Mouse (Mus musculus) forebrain, embryonic 12.5 days (tissue): ENCODE measurements around the gene Klk8. TPM values are rescaled to one million over a fixed set of nuclear protein-coding genes. Genes with fewer than 3 reads are reported as not detected.

Source experiments
- ATAC-seq: fragments of 200-750 bp; cut with Nextera tagmentation; 2 replicates; pipeline ENCODE4 v1.8.0; 2017; ENCODE audit warnings: moderate TSS enrichment; ENCODE audit not compliant: low FRiP score
- H3K27ac ChIP-seq: fragments of 300-500 bp; sonication (generic); 2 replicates; pipeline ENCODE4 v1.5.1; 2016; ENCODE audit warnings: mild to moderate bottlenecking
- H3K27me3 ChIP-seq: fragments of 300-500 bp; sonication (generic); 2 replicates; pipeline ENCODE4 v1.6.1; 2016; ENCODE audit warnings: mild to moderate bottlenecking
- H3K36me3 ChIP-seq: fragments of 300-500 bp; sonication (generic); replicated peaks from 2 replicates; pipeline ENCODE4 v1.6.1; 2016; ENCODE audit warnings: mild to moderate bottlenecking
- H3K4me1 ChIP-seq: fragments of 300-500 bp; sonication (generic); 2 replicates; pipeline ENCODE4 v1.6.1; 2016
- H3K4me2 ChIP-seq: fragments of 300-500 bp; sonication (generic); 2 replicates; pipeline ENCODE4 v1.6.1; 2016; ENCODE audit warnings: mild to moderate bottlenecking, moderate library complexity
- H3K4me3 ChIP-seq: fragments of 300-500 bp; sonication (generic); replicated peaks from 2 replicates; pipeline ENCODE4 v1.5.1; 2016; ENCODE audit warnings: mild to moderate bottlenecking
- H3K9ac ChIP-seq: fragments of 300-500 bp; sonication (generic); 2 replicates; pipeline ENCODE4 v1.6.1; 2016; ENCODE audit warnings: mild to moderate bottlenecking
- H3K9me3 ChIP-seq: fragments of 300-500 bp; sonication (generic); 2 replicates; pipeline ENCODE4 v1.6.1; 2016
- WGBS: fragments of 180-500 bp; shearing (Covaris S2); methylation state at CpG from one replicate; pipeline ENCODE4 v1.1.7; 2016; 5-methylcytosine and 5-hydroxymethylcytosine counted together
- polyA plus RNA-seq: library from polyadenylated mRNA; unstranded; fragments of >200 nt; fragmentation: Nextera tagmentation; extraction: Ambion mirVana; gene quantifications from 2 replicates; pipeline ENCODE4 v1.2.1, GENCODE M21; 2016

The Klk8 gene
- polyA plus RNA-seq, 1 experiment from 2014 or later = 5.3 TPM

- 0 out of 2 replicates have a peak, but pooled peaks have one; percentile 4 for ATAC-seq
- Histone ChIP-seq H3K36me3 (no peaks in the 10 kb centered on the region), H3K9ac (no peak overlapping the region), H3K9me3 (no peaks in the 10 kb centered on the region), H3K4me1 (peaks cover 14% of the 10 kb centered on the region), H3K4me2 (peak overlapping the region; percentile 79), H3K27me3 (peaks cover 49% of the 10 kb centered on the region), H3K27ac (no peak overlapping the region), H3K4me3 (peak overlapping the region; percentile 46)
- 39% methylated on average over 13 of the region's 13 CpGs for WGBS
Observed at GRCm38 (mm10) chr7:43797844-43798462, 576 bp downstream of the Klk8 start.

GRCm38 (mm10) chr7:43799876-43800275 lies 2.5 kb downstream of the Klk8 start:
- H3K4me3 ChIP-seq = no peak overlapping the region
- H3K4me2 ChIP-seq = no peak overlapping the region
- ATAC-seq = no peak
- peaks cover 41% of the 10 kb centered on the region for H3K27me3 ChIP-seq
- H3K36me3 ChIP-seq = no peaks in the 10 kb centered on the region
- H3K4me1 ChIP-seq = peaks cover 14% of the 10 kb centered on the region
- no peaks in the 10 kb centered on the region for H3K9me3 ChIP-seq
- no peak overlapping the region for H3K9ac ChIP-seq
- WGBS = 82% methylated on average over 7 of the region's 7 CpGs
- no peak overlapping the region for H3K27ac ChIP-seq

- no peak within 1 kb of the TSS for H3K27ac ChIP-seq
- H3K4me1 ChIP-seq = no peaks in the 10 kb centered on the region
- H3K4me2 ChIP-seq = no peak within 1 kb of the TSS
- no peaks in the 10 kb centered on the region for H3K27me3 ChIP-seq
- no peak within 1 kb of the TSS for H3K9ac ChIP-seq
- H3K36me3 ChIP-seq = no peaks in the 10 kb centered on the region
- no peaks in the 10 kb centered on the region for H3K9me3 ChIP-seq
- no peak within 1 kb of the TSS for H3K4me3 ChIP-seq
- no peak for ATAC-seq
- 59% methylated on average over 5 of the region's 5 CpGs for WGBS
Observed at GRCm38 (mm10) chr7:43810994-43811393, 13.6 kb downstream of the Klk8 start, which contains the start of gene Klk7. Klk7 (plus strand) TSS chr7:43811294.

GRCm38 (mm10) chr7:43815211-43815610 lies 17.8 kb downstream of the Klk8 start:
- no peak overlapping the region for H3K4me3 ChIP-seq
- H3K4me1 ChIP-seq = no peaks in the 10 kb centered on the region
- WGBS = 86% methylated on average over 7 of the region's 7 CpGs
- H3K9me3 ChIP-seq = no peaks in the 10 kb centered on the region
- no peaks in the 10 kb centered on the region for H3K27me3 ChIP-seq
- no peaks in the 10 kb centered on the region for H3K36me3 ChIP-seq
- ATAC-seq = no peak
- H3K4me2 ChIP-seq = no peak overlapping the region
- no peak overlapping the region for H3K9ac ChIP-seq
- H3K27ac ChIP-seq = no peak overlapping the region

- no peak overlapping the region for H3K27ac ChIP-seq
- no peaks in the 10 kb centered on the region for H3K4me1 ChIP-seq
- no peaks in the 10 kb centered on the region for H3K27me3 ChIP-seq
- no peak overlapping the region for H3K4me2 ChIP-seq
- no peak overlapping the region for H3K4me3 ChIP-seq
- no peak overlapping the region for H3K9ac ChIP-seq
- H3K36me3 ChIP-seq = no peaks in the 10 kb centered on the region
- H3K9me3 ChIP-seq = no peaks in the 10 kb centered on the region
- no peak for ATAC-seq
Observed at GRCm38 (mm10) chr7:43816746-43817145, 19.4 kb downstream of the Klk8 start.

GRCm38 (mm10) chr7:43821581-43821980 lies 24.2 kb downstream of the Klk8 start:
- Histone ChIP-seq H3K4me2 (no peak overlapping the region), H3K4me3 (no peak overlapping the region), H3K4me1 (no peaks in the 10 kb centered on the region), H3K27ac (no peak overlapping the region), H3K27me3 (no peaks in the 10 kb centered on the region), H3K9me3 (no peaks in the 10 kb centered on the region), H3K9ac (no peak overlapping the region), H3K36me3 (no peaks in the 10 kb centered on the region)
- no peak for ATAC-seq
- 91% methylated on average over 7 of the region's 7 CpGs for WGBS

- no peak for ATAC-seq
- 80% methylated on average over 10 of the region's 10 CpGs for WGBS
- Histone ChIP-seq H3K4me2 (no peak within 1 kb of the TSS), H3K27me3 (no peaks in the 10 kb centered on the region), H3K9me3 (no peaks in the 10 kb centered on the region), H3K27ac (no peak within 1 kb of the TSS), H3K9ac (no peak within 1 kb of the TSS), H3K4me1 (no peaks in the 10 kb centered on the region), H3K36me3 (no peaks in the 10 kb centered on the region), H3K4me3 (no peak within 1 kb of the TSS)
Observed at GRCm38 (mm10) chr7:43824199-43824598, 26.8 kb downstream of the Klk8 start, which contains the start of gene Klk6. Klk6 (plus strand) TSS chr7:43824499.

GRCm38 (mm10) chr7:43826056-43826455 lies 28.7 kb downstream of the Klk8 start:
- H3K36me3 ChIP-seq = no peaks in the 10 kb centered on the region
- H3K9me3 ChIP-seq = no peaks in the 10 kb centered on the region
- H3K9ac ChIP-seq = no peak overlapping the region
- no peaks in the 10 kb centered on the region for H3K27me3 ChIP-seq
- no peak overlapping the region for H3K4me3 ChIP-seq
- WGBS = 93% methylated on average over 5 of the region's 5 CpGs
- no peak overlapping the region for H3K4me2 ChIP-seq
- no peak for ATAC-seq
- no peak overlapping the region for H3K27ac ChIP-seq
- H3K4me1 ChIP-seq = no peaks in the 10 kb centered on the region

GRCm38 (mm10) chr7:43827706-43828105 lies 30.3 kb downstream of the Klk8 start:
- no peaks in the 10 kb centered on the region for H3K9me3 ChIP-seq
- H3K4me1 ChIP-seq = no peaks in the 10 kb centered on the region
- H3K36me3 ChIP-seq = no peaks in the 10 kb centered on the region
- no peaks in the 10 kb centered on the region for H3K27me3 ChIP-seq
- H3K9ac ChIP-seq = no peak overlapping the region
- H3K4me3 ChIP-seq = no peak overlapping the region
- WGBS = 85% methylated on average over 4 of the region's 4 CpGs
- no peak for ATAC-seq
- no peak overlapping the region for H3K27ac ChIP-seq
- H3K4me2 ChIP-seq = no peak overlapping the region

- no peak for ATAC-seq
- Histone ChIP-seq H3K9me3 (no peaks in the 10 kb centered on the region), H3K9ac (no peak overlapping the region), H3K4me2 (no peak overlapping the region), H3K27me3 (no peaks in the 10 kb centered on the region), H3K4me1 (no peaks in the 10 kb centered on the region), H3K27ac (no peak overlapping the region), H3K4me3 (no peak overlapping the region), H3K36me3 (no peaks in the 10 kb centered on the region)
- 91% methylated on average over 8 of the region's 8 CpGs for WGBS
Observed at GRCm38 (mm10) chr7:43829006-43829405, 31.6 kb downstream of the Klk8 start.

GRCm38 (mm10) chr7:43841701-43842100 lies 44.3 kb downstream of the Klk8 start, which contains the start of gene Klk5:
Klk5 (plus strand) TSS chr7:43841971.
- Histone ChIP-seq H3K27me3 (no peaks in the 10 kb centered on the region), H3K36me3 (no peaks in the 10 kb centered on the region), H3K27ac (no peak within 1 kb of the TSS), H3K4me2 (no peak within 1 kb of the TSS), H3K9me3 (no peaks in the 10 kb centered on the region), H3K4me1 (no peaks in the 10 kb centered on the region), H3K9ac (no peak within 1 kb of the TSS), H3K4me3 (no peak within 1 kb of the TSS)
- ATAC-seq = no peak
- 54% methylated on average over 2 of the region's 3 CpGs for WGBS

GRCm38 (mm10) chr7:43843801-43844200 lies 46.4 kb downstream of the Klk8 start:
- no peaks in the 10 kb centered on the region for H3K36me3 ChIP-seq
- H3K9me3 ChIP-seq = no peaks in the 10 kb centered on the region
- no peak overlapping the region for H3K4me3 ChIP-seq
- no peaks in the 10 kb centered on the region for H3K4me1 ChIP-seq
- no peak overlapping the region for H3K9ac ChIP-seq
- H3K4me2 ChIP-seq = no peak overlapping the region
- 88% methylated on average over 4 of the region's 4 CpGs for WGBS
- no peaks in the 10 kb centered on the region for H3K27me3 ChIP-seq
- ATAC-seq = no peak
- H3K27ac ChIP-seq = no peak overlapping the region

GRCm38 (mm10) chr7:43851616-43852015 lies 54.2 kb downstream of the Klk8 start:
- 92% methylated on average over 6 of the region's 6 CpGs for WGBS
- ATAC-seq = no peak
- H3K9me3 ChIP-seq = peaks cover 5% of the 10 kb centered on the region; the same call in 1 of the 2 replicates

More at GRCm38 (mm10) chr7:43851616-43852015, 54.2 kb downstream of the Klk8 start:
- H3K27ac ChIP-seq = no peak overlapping the region
- H3K9ac ChIP-seq = no peak overlapping the region
- H3K4me2 ChIP-seq = no peak overlapping the region
- H3K4me3 ChIP-seq = no peak overlapping the region
- H3K36me3 ChIP-seq = no peaks in the 10 kb centered on the region
- no peaks in the 10 kb centered on the region for H3K4me1 ChIP-seq
- no peaks in the 10 kb centered on the region for H3K27me3 ChIP-seq
